Mouse (Mus musculus) midbrain, embryonic 13.5 days (tissue): ENCODE measurements around the gene Fmc1. TPM values are rescaled to one million over a fixed set of nuclear protein-coding genes. Genes with fewer than 3 reads are reported as not detected.
"Not testable (repeated sequence)": the region's sequence is repeated elsewhere in the genome, so short reads cannot be mapped to it uniquely, and the experiment has no call there.

Source experiments
- ATAC-seq: fragments of 200-750 bp; cut with Nextera tagmentation; 2 replicates; pipeline ENCODE4 v1.8.0; 2017; ENCODE audit warnings: mild to moderate bottlenecking, moderate TSS enrichment, moderate library complexity
- H3K27ac ChIP-seq: fragments of 300-500 bp; sonication (generic); 2 replicates; pipeline ENCODE4 v1.5.1; 2015; ENCODE audit warnings: inconsistent platforms, mild to moderate bottlenecking, moderate library complexity
- H3K27me3 ChIP-seq: fragments of 300-500 bp; sonication (generic); 2 replicates; pipeline ENCODE4 v1.6.1; 2015; ENCODE audit warnings: mild to moderate bottlenecking, inconsistent platforms
- H3K36me3 ChIP-seq: fragments of 300-500 bp; sonication (generic); 2 replicates; pipeline ENCODE4 v1.6.1; 2015; ENCODE audit warnings: mild to moderate bottlenecking, inconsistent platforms
- H3K4me1 ChIP-seq: fragments of 300-500 bp; sonication (generic); replicated peaks from 2 replicates; pipeline ENCODE4 v1.6.1; 2015; ENCODE audit warnings: inconsistent platforms
- H3K4me2 ChIP-seq: fragments of 300-500 bp; sonication (generic); replicated peaks from 2 replicates; pipeline ENCODE4 v1.6.1; 2015; ENCODE audit warnings: moderate library complexity, mild to moderate bottlenecking, inconsistent platforms
- H3K4me3 ChIP-seq: fragments of 300-500 bp; sonication (generic); replicated peaks from 2 replicates; pipeline ENCODE4 v1.5.1; 2015; ENCODE audit warnings: mild to moderate bottlenecking, inconsistent platforms
- H3K9ac ChIP-seq: fragments of 300-500 bp; sonication (generic); replicated peaks from 2 replicates; pipeline ENCODE4 v1.6.1; 2015; ENCODE audit warnings: mild to moderate bottlenecking, inconsistent platforms
- H3K9me3 ChIP-seq: fragments of 300-500 bp; sonication (generic); 2 replicates; pipeline ENCODE4 v1.6.1; 2016; ENCODE audit warnings: mild to moderate bottlenecking, inconsistent platforms
- WGBS: fragments of 180-500 bp; shearing (Covaris S2); methylation state at CpG from one replicate; pipeline ENCODE4 v1.1.7; 2015; 5-methylcytosine and 5-hydroxymethylcytosine counted together
- polyA plus RNA-seq: library from polyadenylated mRNA; unstranded; fragments of >200 nt; fragmentation: Nextera tagmentation; extraction: Ambion mirVana; gene quantifications from 2 replicates; pipeline ENCODE4 v1.2.1, GENCODE M21; 2015

Gene Fmc1
- polyA plus RNA-seq, 1 experiment from 2014 or later: 168 TPM

GRCm38 (mm10) chr6:38535788-38536187 is 2.5 kb downstream of the Fmc1 start:
- ATAC-seq: no peak
- 70% methylated on average over 1 of the region's 1 CpGs for WGBS
- H3K9me3 ChIP-seq: no peaks in the 10 kb centered on the region
- H3K27ac ChIP-seq: peak overlapping the region; percentile 94
- no peaks in the 10 kb centered on the region for H3K27me3 ChIP-seq
- peaks cover 13% of the 10 kb centered on the region for H3K36me3 ChIP-seq
- peak overlapping the region; percentile 84 for H3K4me2 ChIP-seq
- peak overlapping the region; percentile 85 for H3K9ac ChIP-seq
- peaks cover 18% of the 10 kb centered on the region for H3K4me1 ChIP-seq
- H3K4me3 ChIP-seq: peak overlapping the region; percentile 66

DNA sequence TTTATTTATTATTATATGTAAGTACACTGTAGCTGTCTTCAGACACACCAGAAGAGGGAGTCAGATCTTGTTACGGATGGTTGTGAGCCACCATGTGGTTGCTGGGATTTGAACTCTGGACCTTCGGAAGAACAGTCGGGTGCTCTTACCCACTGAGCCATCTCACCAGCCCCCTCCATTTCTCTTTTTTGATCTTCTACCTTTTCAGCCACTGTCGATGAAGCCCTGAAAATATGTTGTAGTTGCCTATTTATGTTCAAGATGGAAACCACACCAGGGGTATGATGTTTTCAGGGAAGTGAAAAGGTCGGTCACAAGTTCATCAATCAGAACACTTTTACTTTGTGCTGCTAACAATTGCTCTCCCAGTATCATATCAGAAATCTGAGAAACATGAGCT is 10.8 kb downstream of the Fmc1 start:
- peaks cover 19% of the 10 kb centered on the region for H3K36me3 ChIP-seq
- not testable (repeated sequence) for H3K27ac ChIP-seq, ATAC-seq, H3K27me3 ChIP-seq, H3K4me3 ChIP-seq, H3K4me2 ChIP-seq, H3K9ac ChIP-seq, H3K9me3 ChIP-seq, H3K4me1 ChIP-seq
- WGBS: 95% methylated on average over 5 of the region's 5 CpGs

- not testable (repeated sequence) for H3K9me3 ChIP-seq, H3K27ac ChIP-seq, ATAC-seq, H3K4me2 ChIP-seq, H3K4me1 ChIP-seq, H3K27me3 ChIP-seq, H3K36me3 ChIP-seq, H3K9ac ChIP-seq, H3K4me3 ChIP-seq
- 92% methylated on average over 2 of the region's 2 CpGs for WGBS
Measured at GRCm38 (mm10) chr6:38547005-38547404, 13.7 kb downstream of the Fmc1 start.

- no peak overlapping the region for H3K4me3 ChIP-seq
- no peaks in the 10 kb centered on the region for H3K9me3 ChIP-seq
- H3K9ac ChIP-seq: no peak overlapping the region
- no peak for ATAC-seq
- H3K4me2 ChIP-seq: no peak overlapping the region
- H3K27ac ChIP-seq: no peak overlapping the region
- peaks cover 8% of the 10 kb centered on the region for H3K4me1 ChIP-seq
- no peaks in the 10 kb centered on the region for H3K27me3 ChIP-seq
- WGBS: 86% methylated on average over 1 of the region's 1 CpGs
- no peaks in the 10 kb centered on the region for H3K36me3 ChIP-seq
Measured at GRCm38 (mm10) chr6:38547707-38548106, 14.4 kb downstream of the Fmc1 start.

DNA sequence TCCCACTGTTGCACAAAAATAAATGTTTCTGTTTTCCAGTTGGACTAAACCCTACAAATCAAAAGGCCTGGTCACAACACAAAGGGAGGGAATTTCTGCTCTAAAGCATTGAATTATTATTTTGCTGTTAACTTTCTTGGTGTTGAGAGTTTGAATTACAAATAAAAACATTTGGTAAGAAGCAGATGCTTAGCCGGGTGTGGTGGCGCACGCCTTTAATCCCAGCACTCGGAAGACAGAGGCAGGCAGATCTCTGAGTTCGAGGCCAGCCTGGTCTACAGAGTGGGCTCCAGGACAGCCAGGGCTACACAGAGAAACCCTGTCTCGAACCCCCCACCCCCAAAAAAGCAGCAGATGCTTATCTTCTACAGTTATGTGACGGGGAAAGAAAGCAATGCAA is 15.3 kb downstream of the Fmc1 start:
- not testable (repeated sequence) for ATAC-seq, H3K9me3 ChIP-seq, H3K36me3 ChIP-seq, H3K9ac ChIP-seq, H3K27ac ChIP-seq, H3K4me3 ChIP-seq, H3K4me2 ChIP-seq, H3K27me3 ChIP-seq
- 96% methylated on average over 7 of the region's 7 CpGs for WGBS
- H3K4me1 ChIP-seq: peaks cover 11% of the 10 kb centered on the region

DNA sequence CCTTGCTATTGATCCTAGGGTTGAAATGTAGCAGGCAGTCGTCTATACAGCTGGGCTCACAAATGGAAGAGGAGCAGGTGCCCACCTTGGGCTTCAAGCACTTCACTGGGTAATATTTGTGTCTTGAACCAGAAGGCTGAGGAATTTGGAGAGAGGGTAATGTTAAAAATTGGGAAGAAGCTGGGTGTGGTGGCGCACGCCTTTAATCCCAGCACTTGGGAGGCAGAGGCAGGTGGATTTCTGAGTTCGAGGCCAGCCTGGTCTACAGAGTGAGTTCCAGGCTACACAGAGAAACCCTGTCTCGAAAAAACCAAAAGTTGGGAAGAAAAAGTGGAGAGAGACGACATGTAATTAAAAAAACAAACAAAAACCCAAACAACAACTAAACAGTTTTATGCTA is 16.5 kb downstream of the Fmc1 start:
- WGBS: 84% methylated on average over 6 of the region's 6 CpGs
- Histone ChIP-seq H3K4me2 (peak overlapping the region; percentile 76), H3K4me3 (peak overlapping the region; percentile 58), H3K4me1 (peaks cover 22% of the 10 kb centered on the region), H3K9ac (peak overlapping the region; percentile 86)
- H3K27me3 ChIP-seq, H3K9me3 ChIP-seq, H3K36me3 ChIP-seq, H3K27ac ChIP-seq, ATAC-seq: not testable (repeated sequence)

- no peaks in the 10 kb centered on the region for H3K9me3 ChIP-seq
- H3K4me1 ChIP-seq: peaks cover 25% of the 10 kb centered on the region
- H3K4me2 ChIP-seq: peak overlapping the region; percentile 76
- 5% methylated on average over 28 of the region's 28 CpGs for WGBS
- 0 out of 2 replicates have a peak, but pooled peaks cover 3% of the 10 kb centered on the region for H3K36me3 ChIP-seq
- peak overlapping the region; percentile 99 for H3K27ac ChIP-seq
- no peaks in the 10 kb centered on the region for H3K27me3 ChIP-seq
- peak overlapping the region; percentile 86 for H3K9ac ChIP-seq
- peak overlapping the region; percentile 58 for H3K4me3 ChIP-seq
- peak; percentile 8; the same call in 1 of the 2 replicates for ATAC-seq
Measured at GRCm38 (mm10) chr6:38550250-38551061, 17.2 kb downstream of the Fmc1 start.

DNA sequence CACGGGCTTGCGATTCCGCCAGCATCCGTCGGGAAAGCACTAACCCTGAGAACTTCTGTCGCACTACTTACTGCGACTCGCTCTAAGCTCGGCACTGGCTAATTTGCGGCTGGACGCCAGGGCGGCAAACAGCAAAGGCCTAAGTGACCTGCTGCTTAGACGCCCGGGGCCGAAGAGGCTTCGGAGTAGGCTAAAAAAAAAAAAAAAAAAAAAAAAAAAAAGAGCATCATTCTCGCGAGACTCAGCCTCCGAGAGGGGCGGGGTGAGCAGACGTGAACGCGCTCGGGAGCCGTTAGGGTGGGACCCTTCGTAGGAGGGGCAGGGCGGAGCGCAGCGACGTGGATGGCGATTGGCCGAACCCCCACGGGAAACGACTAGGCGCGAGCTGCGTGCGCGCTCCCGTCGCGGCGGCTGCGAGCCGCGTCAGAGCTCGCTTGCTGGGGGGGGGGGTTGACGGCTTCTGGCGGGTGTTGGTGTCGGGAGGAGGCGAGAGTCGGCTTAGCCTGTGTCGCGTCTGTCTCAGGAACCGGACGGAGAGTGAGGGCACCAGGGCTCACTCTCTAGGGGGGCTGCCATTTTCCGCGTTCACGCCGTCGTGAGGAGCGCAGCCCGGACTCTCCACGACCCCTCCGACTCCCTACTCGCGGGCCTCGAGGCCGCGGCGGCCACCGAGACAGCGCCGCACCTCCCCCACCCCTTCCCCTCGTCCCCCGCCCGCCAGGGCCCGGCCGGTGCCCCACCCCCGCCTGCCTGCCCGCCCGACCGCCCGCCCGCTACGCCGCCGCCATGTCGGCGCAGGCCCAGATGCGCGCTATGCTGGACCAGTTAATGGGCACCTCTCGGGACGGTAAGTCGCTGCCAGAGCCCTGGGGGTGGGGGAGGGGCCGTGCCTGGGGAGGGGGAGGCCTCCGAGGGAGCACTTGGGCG is 18.0 kb downstream of the Fmc1 start, which contains the start of gene Luc7l2:
Gene Luc7l2 (plus strand): TSS at position 273 of the 927 bp plus-strand sequence.
- Histone ChIP-seq H3K4me2 (peak within 1 kb of the TSS; percentile 76), H3K9me3 (no peaks in the 10 kb centered on the region), H3K36me3 (0 out of 2 replicates have a peak, but pooled peaks cover 3% of the 10 kb centered on the region), H3K27ac (peak within 1 kb of the TSS; percentile 99), H3K4me3 (peak within 1 kb of the TSS; percentile 58), H3K27me3 (no peaks in the 10 kb centered on the region), H3K9ac (peak within 1 kb of the TSS; percentile 86), H3K4me1 (peaks cover 31% of the 10 kb centered on the region)
- WGBS: under 1% methylated on average over 97 of the region's 98 CpGs
- peak; percentile 93 for ATAC-seq

- H3K9me3 ChIP-seq: no peaks in the 10 kb centered on the region
- WGBS: 0% methylated on average over 32 of the region's 32 CpGs
- ATAC-seq: peak; percentile 97
Measured at GRCm38 (mm10) chr6:38551989-38552635, 18.8 kb downstream of the Fmc1 start.

GRCm38 (mm10) chr6:38552636-38553000 is 19.3 kb downstream of the Fmc1 start:
- Histone ChIP-seq H3K4me2 (peak overlapping the region; percentile 61), H3K9ac (peak overlapping the region; percentile 85; the same call in 1 of the 2 replicates), H3K36me3 (0 out of 2 replicates have a peak, but pooled peaks cover 4% of the 10 kb centered on the region), H3K27ac (no peak overlapping the region), H3K4me1 (peaks cover 31% of the 10 kb centered on the region), H3K9me3 (no peaks in the 10 kb centered on the region), H3K4me3 (peak overlapping the region; percentile 58), H3K27me3 (no peaks in the 10 kb centered on the region)
- no peak for ATAC-seq
- 22% methylated on average over 5 of the region's 5 CpGs for WGBS

More at GRCm38 (mm10) chr6:38551989-38552635, 18.8 kb downstream of the Fmc1 start:
- H3K4me3 ChIP-seq: peak overlapping the region; percentile 58
- H3K27ac ChIP-seq: peak overlapping the region; percentile 99
- 0 out of 2 replicates have a peak, but pooled peaks cover 3% of the 10 kb centered on the region for H3K36me3 ChIP-seq
- H3K27me3 ChIP-seq: no peaks in the 10 kb centered on the region
- peak overlapping the region; percentile 61 for H3K4me2 ChIP-seq
- H3K4me1 ChIP-seq: peaks cover 31% of the 10 kb centered on the region
- peak overlapping the region; percentile 85 for H3K9ac ChIP-seq

DNA sequence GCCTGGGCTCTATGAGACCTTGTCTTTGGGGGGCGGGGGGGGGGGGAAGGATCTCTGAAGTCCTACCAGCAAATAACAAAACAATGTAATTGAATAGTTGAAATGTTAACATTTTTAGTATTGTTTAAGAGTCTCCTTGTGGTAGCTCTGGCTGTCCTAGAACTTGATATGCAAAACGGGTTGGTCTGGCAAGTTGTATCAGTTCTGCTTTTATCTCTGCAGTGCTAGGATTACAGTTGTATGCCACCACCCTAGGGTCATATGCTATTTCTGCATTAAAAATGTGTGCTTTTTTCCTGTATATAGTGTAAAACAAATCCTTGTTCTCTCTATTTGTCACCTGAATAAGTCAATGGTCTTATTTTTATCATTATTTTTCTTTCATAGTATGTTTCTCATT is 42.8 kb downstream of the Fmc1 start:
- H3K9ac ChIP-seq: no peak overlapping the region
- H3K36me3 ChIP-seq: peaks cover 35% of the 10 kb centered on the region
- H3K27me3 ChIP-seq: no peaks in the 10 kb centered on the region
- WGBS: 96% methylated on average over 2 of the region's 2 CpGs
- no peaks in the 10 kb centered on the region for H3K9me3 ChIP-seq
- H3K4me3 ChIP-seq: no peak overlapping the region
- ATAC-seq: no peak
- H3K27ac ChIP-seq: no peak overlapping the region
- no peaks in the 10 kb centered on the region for H3K4me1 ChIP-seq
- H3K4me2 ChIP-seq: no peak overlapping the region
